Mouse (Mus musculus) liver, embryonic 13.5 days (tissue): ENCODE data around the gene Habp4. TPM values are rescaled to one million over a fixed set of nuclear protein-coding genes. Genes with fewer than 3 reads are reported as not detected.

ENCODE experiments used
- ATAC-seq: fragments of 200-750 bp; cut with Nextera tagmentation; 2 replicates; pipeline ENCODE4 v1.8.0; 2017; ENCODE audit warnings: low read depth, mild to moderate bottlenecking, moderate number of reproducible peaks, moderate library complexity
- DNase-seq: peaks from one replicate; pipeline ENCODE4 v3.0.0; 2022
- H3K27ac ChIP-seq: fragments of 300-500 bp; sonication (generic); 2 replicates; pipeline ENCODE4 v1.5.1; 2015; ENCODE audit warnings: moderate library complexity, mild to moderate bottlenecking, inconsistent platforms
- H3K27me3 ChIP-seq: fragments of 300-500 bp; sonication (generic); 2 replicates; pipeline ENCODE4 v1.6.1; 2015; ENCODE audit warnings: mild to moderate bottlenecking, inconsistent platforms
- H3K36me3 ChIP-seq: fragments of 300-500 bp; sonication (generic); 2 replicates; pipeline ENCODE4 v1.6.1; 2015; ENCODE audit warnings: mild to moderate bottlenecking, inconsistent platforms
- H3K4me1 ChIP-seq: fragments of 300-500 bp; sonication (generic); replicated peaks from 2 replicates; pipeline ENCODE4 v1.6.1; 2015; ENCODE audit warnings: inconsistent platforms
- H3K4me2 ChIP-seq: fragments of 300-500 bp; sonication (generic); 2 replicates; pipeline ENCODE4 v1.6.1; 2015; ENCODE audit warnings: inconsistent platforms, mild to moderate bottlenecking, moderate library complexity
- H3K4me3 ChIP-seq: fragments of 300-500 bp; sonication (generic); replicated peaks from 2 replicates; pipeline ENCODE4 v1.5.1; 2015; ENCODE audit warnings: mild to moderate bottlenecking, inconsistent platforms
- H3K9ac ChIP-seq: fragments of 300-500 bp; sonication (generic); 2 replicates; pipeline ENCODE4 v1.6.1; 2015; ENCODE audit warnings: mild to moderate bottlenecking, inconsistent platforms
- H3K9me3 ChIP-seq: fragments of 300-500 bp; sonication (generic); replicated peaks from 2 replicates; pipeline ENCODE4 v1.6.1; 2016; ENCODE audit warnings: inconsistent platforms
- WGBS: fragments of 180-500 bp; shearing (Covaris S2); methylation state at CpG from one replicate; pipeline ENCODE4 v1.1.7; 2015; ENCODE audit not compliant: insufficient replicate concordance; 5-methylcytosine and 5-hydroxymethylcytosine counted together
- polyA plus RNA-seq: library from polyadenylated mRNA; unstranded; fragments of >200 nt; fragmentation: Nextera tagmentation; extraction: Ambion mirVana; gene quantifications from 2 replicates; pipeline ENCODE4 v1.2.1, GENCODE M21; 2015

Gene Habp4
- polyA plus RNA-seq, 1 experiment from 2014 or later: 7.5 TPM

DNA sequence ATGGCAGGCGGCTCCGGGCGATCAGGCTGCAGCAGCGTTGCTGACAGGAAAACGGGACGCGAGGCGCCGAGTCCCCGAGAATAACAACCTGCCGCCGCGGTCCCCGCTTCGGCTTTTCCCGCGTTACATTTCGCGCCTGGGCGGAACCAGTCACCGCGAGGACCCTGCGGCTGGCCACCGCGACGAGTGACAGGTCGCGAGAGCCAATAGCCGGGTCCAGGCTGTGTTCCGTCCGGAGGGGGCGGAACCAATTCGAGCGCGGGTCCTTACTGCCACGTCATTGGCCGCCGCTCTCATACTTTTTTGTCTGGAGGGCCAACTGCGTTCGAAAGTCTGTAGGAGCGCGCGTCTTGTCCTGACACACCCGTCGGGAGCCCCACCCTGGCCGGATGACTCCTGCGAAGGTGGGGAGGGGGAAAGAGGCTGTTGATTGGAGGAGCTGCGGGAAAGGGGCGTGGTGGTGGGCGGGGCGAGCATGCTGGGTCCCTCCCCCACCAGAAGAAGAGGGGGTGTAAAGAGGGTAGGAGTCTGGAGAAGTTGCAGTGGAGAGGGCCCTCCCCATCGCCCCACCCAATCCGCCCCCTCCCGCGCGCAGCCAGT lies 8.4 kb upstream of the Habp4 start, which contains the start of gene Zfp367:
TSS of gene Zfp367 (minus strand) at position 120 of the 600 bp plus-strand sequence.
- DNase-seq (peak; percentile 98), ATAC-seq (peak; percentile 94)

DNA sequence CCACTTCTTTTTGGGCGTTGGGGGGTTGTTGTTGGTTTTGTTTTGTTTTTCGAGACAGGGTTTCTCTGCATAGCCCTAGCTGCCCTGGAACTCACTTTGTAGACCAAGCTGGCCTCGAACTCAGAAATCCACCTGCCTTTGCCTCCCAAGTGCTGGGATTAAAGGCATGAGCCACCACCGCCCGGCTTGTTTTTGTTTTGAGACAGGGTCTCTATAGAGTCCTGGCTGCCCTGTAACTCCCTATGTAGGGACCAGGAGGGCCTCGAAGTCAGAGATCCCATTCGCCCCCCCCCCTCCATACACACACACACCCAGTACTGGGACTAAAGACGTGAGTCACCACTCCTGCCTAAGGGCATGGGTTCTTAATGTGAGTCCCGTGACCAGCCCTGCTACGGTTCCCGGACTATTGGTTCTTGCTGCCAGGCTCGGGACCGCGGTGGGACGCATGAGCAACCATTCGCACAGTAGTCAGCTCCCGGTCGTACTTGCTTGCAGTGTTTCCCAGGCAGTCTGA lies 7.8 kb upstream of the Habp4 start:
- Histone ChIP-seq H3K4me2 (peak overlapping the region; percentile 97), H3K9ac (peak overlapping the region; percentile 64), H3K9me3 (no peaks in the 10 kb centered on the region), H3K4me3 (peak overlapping the region; percentile 94), H3K27ac (peak overlapping the region; percentile 81), H3K4me1 (peaks cover 46% of the 10 kb centered on the region), H3K36me3 (peaks cover 8% of the 10 kb centered on the region), H3K27me3 (peaks cover 17% of the 10 kb centered on the region)
- WGBS: under 1% methylated on average over 18 of the region's 18 CpGs
- ATAC-seq: peak; percentile 22
- DNase-seq: peak; percentile 36

More for the DNA sequence above, 8.4 kb upstream of the Habp4 start, which contains the start of gene Zfp367:
- under 1% methylated on average over 56 of the region's 56 CpGs for WGBS
- Histone ChIP-seq H3K36me3 (peaks cover 8% of the 10 kb centered on the region), H3K27me3 (peaks cover 14% of the 10 kb centered on the region), H3K9me3 (no peaks in the 10 kb centered on the region), H3K4me2 (peak within 1 kb of the TSS; percentile 97), H3K4me1 (peaks cover 50% of the 10 kb centered on the region), H3K27ac (peak within 1 kb of the TSS; percentile 98), H3K9ac (peak within 1 kb of the TSS; percentile 98), H3K4me3 (peak within 1 kb of the TSS; percentile 94)

DNA sequence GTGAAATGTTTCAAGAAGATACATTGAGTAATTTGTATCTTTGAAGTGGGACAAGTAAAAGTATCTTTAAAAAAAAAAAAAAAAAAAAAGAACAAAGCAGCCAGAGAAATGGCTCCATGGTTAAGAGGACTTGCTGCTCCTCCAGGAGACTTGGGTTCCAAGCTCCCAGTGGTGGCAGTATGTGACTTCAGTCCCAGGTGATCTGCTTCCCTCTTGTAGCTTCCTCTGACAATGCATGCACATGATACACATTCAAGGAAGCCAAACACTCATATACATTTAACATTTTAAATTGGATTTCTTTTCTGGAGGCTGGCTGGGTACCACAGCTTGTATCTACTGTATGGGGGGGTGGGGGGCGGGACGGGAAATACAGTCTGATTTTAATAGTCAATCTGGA lies 7.0 kb upstream of the Habp4 start:
- H3K4me2 ChIP-seq: no peak overlapping the region
- no peak overlapping the region for H3K27ac ChIP-seq
- peaks cover 22% of the 10 kb centered on the region for H3K27me3 ChIP-seq
- WGBS: 61% methylated on average over 2 of the region's 2 CpGs
- DNase-seq: no peak
- H3K9me3 ChIP-seq: no peaks in the 10 kb centered on the region
- H3K36me3 ChIP-seq: peaks cover 7% of the 10 kb centered on the region
- H3K4me3 ChIP-seq: no peak overlapping the region
- peaks cover 39% of the 10 kb centered on the region for H3K4me1 ChIP-seq
- no peak for ATAC-seq
- no peak overlapping the region for H3K9ac ChIP-seq

DNA sequence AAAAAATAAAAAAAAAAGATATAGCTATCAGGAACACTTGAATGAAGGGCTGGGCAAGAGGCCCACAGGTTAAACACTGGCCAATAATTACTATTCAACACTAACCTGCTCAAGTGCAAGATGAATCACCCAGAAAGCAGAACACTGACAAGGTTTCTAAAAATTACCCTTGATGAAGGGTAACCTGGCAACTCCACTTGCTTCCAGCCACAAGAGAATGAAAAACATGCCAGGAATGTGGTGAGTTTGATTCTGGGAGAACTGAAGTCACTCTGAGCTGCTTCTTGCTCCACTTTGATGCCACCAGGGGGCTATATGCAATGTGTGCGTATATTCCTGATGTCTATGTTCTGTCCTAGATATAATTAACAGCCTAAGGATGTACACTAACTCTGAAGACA lies 6.5 kb upstream of the Habp4 start:
- DNase-seq (no peak), ATAC-seq (no peak)
- Histone ChIP-seq H3K4me1 (peaks cover 35% of the 10 kb centered on the region), H3K27me3 (peaks cover 26% of the 10 kb centered on the region), H3K9me3 (no peaks in the 10 kb centered on the region), H3K9ac (no peak overlapping the region), H3K27ac (no peak overlapping the region), H3K4me3 (no peak overlapping the region), H3K4me2 (no peak overlapping the region), H3K36me3 (peaks cover 1% of the 10 kb centered on the region; the same call in 1 of the 2 replicates)
- 33% methylated on average over 1 of the region's 1 CpGs for WGBS

DNA sequence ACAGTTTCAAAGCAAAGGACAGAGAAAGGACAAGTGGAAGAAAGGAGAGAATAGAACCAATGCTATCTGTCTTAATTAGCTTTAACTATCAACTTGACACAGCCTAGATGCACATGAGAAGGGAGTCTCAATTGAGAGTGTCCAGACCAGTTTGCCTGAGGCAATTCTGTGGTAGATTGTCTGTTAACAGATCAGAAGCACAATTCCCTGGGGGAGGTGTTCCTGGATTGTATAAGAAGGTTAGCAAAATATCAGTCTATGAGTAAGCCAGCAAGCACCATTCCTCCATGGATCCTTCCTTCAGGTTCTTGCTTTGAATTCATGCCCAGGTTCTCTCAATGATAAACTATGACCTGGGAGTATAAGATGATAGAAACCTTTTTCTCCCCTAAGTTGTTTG lies 4.7 kb upstream of the Habp4 start:
- Histone ChIP-seq H3K36me3 (no peaks in the 10 kb centered on the region), H3K4me2 (no peak overlapping the region), H3K4me1 (peaks cover 30% of the 10 kb centered on the region), H3K27me3 (peaks cover 27% of the 10 kb centered on the region), H3K4me3 (no peak overlapping the region), H3K27ac (no peak overlapping the region), H3K9me3 (no peaks in the 10 kb centered on the region), H3K9ac (no peak overlapping the region)
- ATAC-seq (no peak), DNase-seq (no peak)

DNA sequence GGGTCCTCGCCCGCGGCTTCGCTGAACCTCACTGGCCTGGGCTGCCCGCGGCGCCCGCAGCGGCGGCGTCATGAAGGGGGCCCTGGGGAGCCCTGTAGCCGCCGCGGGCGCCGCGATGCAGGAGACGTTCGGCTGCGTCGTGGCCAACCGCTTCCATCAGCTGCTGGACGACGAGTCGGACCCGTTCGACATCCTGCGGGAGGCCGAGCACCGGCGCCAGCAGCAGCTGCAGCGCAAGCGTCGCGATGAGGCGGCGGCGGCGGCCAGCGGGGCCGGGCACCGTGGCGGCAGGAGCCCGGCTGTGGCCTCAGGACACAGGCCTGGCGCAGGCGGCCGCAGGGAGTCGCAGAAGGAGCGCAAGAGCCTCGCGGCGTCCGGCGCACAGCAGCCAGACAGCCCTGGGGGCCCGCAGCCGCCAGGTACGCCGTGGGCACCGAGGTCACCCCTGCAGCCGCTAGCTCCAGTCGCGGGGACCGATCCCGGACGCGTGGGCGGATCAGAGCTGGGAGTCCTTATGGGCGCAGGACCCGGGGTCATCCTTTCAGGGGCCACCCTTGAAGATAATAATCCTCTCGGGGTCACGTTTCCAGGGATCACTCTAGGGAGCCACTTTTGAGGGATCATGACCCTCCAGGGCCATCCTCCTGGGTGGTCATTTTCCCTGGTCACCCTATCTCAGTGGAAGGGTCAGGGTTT lies 440 bp downstream of the Habp4 start:
- Histone ChIP-seq H3K27ac (peak overlapping the region; percentile 79), H3K27me3 (peaks cover 30% of the 10 kb centered on the region), H3K9me3 (no peaks in the 10 kb centered on the region), H3K36me3 (no peaks in the 10 kb centered on the region), H3K4me1 (peaks cover 28% of the 10 kb centered on the region), H3K4me3 (peak overlapping the region; percentile 85), H3K9ac (peak overlapping the region; percentile 89), H3K4me2 (peak overlapping the region; percentile 100)
- DNase-seq (no peak), ATAC-seq (peak; percentile 65)
- WGBS: under 1% methylated on average over 71 of the region's 71 CpGs

DNA sequence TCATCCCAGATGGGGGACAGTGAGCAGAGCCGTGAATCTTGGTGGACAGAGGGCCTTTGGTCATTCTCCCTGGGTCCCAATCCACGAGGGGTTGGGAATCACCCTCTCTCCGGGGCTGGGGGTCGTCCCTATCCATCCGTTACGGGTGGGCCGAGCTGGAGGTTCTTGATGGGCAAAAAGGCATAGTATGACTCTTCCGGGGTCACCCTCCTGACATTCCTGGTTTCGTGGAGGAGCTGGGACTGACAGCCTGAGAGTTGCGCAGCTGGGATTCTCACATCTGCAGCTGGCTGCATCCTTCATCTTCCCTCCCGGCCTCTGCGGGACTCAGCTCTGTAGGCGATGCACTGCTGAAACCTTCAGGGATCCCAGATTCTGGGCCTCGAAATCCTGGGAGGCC lies 1.0 kb downstream of the Habp4 start:
- peak overlapping the region; percentile 89 for H3K9ac ChIP-seq
- H3K4me1 ChIP-seq: peaks cover 28% of the 10 kb centered on the region
- peak overlapping the region; percentile 85 for H3K4me3 ChIP-seq
- peak overlapping the region; percentile 100 for H3K4me2 ChIP-seq
- ATAC-seq (no peak), DNase-seq (no peak)
- H3K36me3 ChIP-seq: no peaks in the 10 kb centered on the region
- WGBS: 18% methylated on average over 14 of the region's 14 CpGs
- H3K27ac ChIP-seq: no peak overlapping the region
- no peaks in the 10 kb centered on the region for H3K9me3 ChIP-seq
- peaks cover 25% of the 10 kb centered on the region for H3K27me3 ChIP-seq

DNA sequence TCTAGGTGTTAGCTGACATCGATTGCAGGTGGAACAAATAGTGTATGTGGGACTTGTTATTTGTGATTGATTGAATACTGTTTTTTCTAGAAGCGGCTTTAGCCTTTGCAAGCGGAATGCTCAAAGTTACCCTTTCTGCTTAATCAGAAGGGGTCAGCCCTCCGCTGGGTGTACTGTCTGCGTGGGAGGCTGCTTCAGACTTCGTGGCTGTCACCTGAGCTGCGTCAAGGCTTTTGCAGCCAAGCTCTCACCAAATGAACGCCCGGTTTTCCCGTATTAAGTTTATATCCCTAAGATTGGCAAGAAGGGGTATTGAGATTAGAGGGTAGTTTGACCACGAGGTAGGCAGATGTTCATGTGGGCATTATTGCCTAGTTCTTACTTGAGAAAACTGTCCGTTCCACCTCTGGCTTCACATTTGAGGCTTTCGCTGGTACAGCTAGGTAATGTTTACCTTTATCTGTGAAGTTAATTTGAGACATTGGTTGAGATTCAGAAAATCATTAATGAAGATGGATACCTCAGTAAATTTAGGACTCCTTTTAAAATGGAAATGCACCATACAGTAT lies 1.6 kb downstream of the Habp4 start:
- no peaks in the 10 kb centered on the region for H3K36me3 ChIP-seq
- H3K4me1 ChIP-seq: peaks cover 28% of the 10 kb centered on the region
- DNase-seq (no peak), ATAC-seq (no peak)
- H3K27ac ChIP-seq: no peak overlapping the region
- peak overlapping the region; percentile 89 for H3K9ac ChIP-seq
- peak overlapping the region; percentile 100 for H3K4me2 ChIP-seq
- 53% methylated on average over 13 of the region's 13 CpGs for WGBS
- H3K9me3 ChIP-seq: no peaks in the 10 kb centered on the region
- H3K27me3 ChIP-seq: peaks cover 23% of the 10 kb centered on the region
- H3K4me3 ChIP-seq: peak overlapping the region; percentile 85

DNA sequence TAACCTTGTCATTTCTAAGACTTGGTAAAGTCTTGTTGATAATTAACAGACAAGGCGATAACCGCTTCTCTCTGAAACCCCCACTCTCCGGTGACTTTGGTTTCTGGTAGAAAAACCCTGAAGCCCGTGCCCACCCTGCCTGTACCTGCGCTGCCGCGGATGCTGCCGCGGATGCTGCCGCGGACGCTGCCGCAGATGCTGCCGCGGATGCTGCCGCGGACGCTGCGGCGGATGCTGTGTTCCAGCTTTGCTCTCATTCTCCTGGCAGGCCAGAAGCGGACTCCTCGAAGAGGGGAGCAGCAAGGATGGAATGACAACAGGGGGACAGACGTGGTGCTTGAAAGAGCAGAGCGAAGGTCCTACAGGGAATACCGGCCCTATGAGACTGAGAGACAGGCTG lies 8.1 kb downstream of the Habp4 start:
- 93% methylated on average over 25 of the region's 25 CpGs for WGBS
- Histone ChIP-seq H3K4me2 (no peak overlapping the region), H3K9me3 (no peaks in the 10 kb centered on the region)

DNA sequence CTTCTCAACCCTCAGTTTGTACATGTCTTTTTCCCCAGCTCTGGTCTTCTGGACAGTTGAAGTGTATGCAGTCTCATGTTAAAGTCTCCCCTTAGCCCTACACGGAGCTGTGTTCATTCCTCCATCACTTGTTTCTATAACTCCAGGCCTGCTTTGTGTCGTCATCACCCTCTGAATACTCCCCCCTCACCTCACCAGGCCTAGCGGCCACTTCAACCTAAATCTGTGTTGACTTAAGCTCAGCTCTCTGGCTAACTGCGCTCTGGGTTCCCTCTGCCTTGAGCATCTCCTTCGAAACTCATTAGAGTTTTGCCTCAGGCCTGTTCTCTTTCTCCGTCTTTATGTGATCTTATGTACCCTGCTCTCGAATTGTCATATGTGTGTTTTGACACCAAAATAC lies 16.4 kb downstream of the Habp4 start:
- Histone ChIP-seq H3K9me3 (no peaks in the 10 kb centered on the region), H3K4me3 (no peak overlapping the region), H3K36me3 (peaks cover 4% of the 10 kb centered on the region; the same call in 1 of the 2 replicates), H3K27me3 (no peaks in the 10 kb centered on the region), H3K9ac (no peak overlapping the region), H3K4me1 (peaks cover 7% of the 10 kb centered on the region), H3K4me2 (no peak overlapping the region), H3K27ac (no peak overlapping the region)
- 59% methylated on average over 7 of the region's 7 CpGs for WGBS
- ATAC-seq (0 out of 2 replicates have a peak, but pooled peaks have one; percentile 17), DNase-seq (no peak)

More for the DNA sequence above, 8.1 kb downstream of the Habp4 start:
- Histone ChIP-seq H3K36me3 (peaks cover 20% of the 10 kb centered on the region; the same call in 1 of the 2 replicates), H3K27me3 (no peaks in the 10 kb centered on the region), H3K4me1 (no peaks in the 10 kb centered on the region), H3K27ac (no peak overlapping the region), H3K9ac (no peak overlapping the region), H3K4me3 (no peak overlapping the region)
- ATAC-seq: no peak
- DNase-seq: no peak
